Mouse (Mus musculus): ENCODE results near the gene Polr1a.

DNA sequence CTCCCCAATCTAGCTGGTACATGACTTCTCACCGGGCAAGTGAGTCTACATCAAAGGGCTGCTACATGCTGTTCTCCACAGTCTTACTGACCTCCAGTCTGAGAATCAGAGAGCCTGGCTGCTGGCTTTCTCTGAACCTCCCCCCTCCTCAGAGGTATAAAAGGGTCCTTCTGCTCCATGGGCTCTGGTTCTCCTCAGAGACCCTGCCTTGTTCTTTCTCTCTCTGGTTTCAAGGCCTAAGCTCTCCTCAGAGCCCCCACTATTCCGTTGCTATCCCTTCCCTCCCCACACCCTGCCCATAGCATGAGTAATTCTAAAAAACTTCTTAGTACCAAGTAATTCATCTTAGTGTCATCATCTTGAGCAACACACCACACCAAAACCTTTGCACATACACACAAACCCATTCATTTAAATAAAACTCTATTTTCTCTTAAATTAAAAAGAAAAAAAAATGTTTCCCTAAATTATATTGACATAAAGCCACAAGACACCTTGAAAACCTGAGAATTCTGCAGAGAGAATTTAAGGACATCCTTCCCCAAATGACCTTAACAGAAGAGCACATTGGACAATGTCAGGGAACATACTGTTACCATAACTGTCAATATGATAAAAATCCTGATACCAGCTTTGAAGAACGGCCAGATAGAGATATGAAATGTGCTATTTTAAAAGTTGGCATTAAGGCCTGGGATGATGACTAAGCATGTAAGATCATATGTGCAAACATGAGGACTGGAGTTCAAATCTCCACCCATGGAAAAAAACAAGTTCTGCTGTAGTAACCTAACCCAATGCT, 98.8 kb downstream of the Polr1a start:
- no peak for TF ChIP-seq CTCF (IDR thresholded peaks at IDR 0.05; ENCODE audit: extremely low read depth, insufficient read length, insufficient replicate concordance, low read depth, low read length)
- TF ChIP-seq POLR2A (IDR thresholded peaks at IDR 0.05; ENCODE audit: low read depth, low read length) = no peak

Measured in small intestine, adult 2 months (tissue).